8 mouse cellular contexts compared by ENCODE assay signal in genomic region chr5:143908926-143909325, GRCm38 (mm10). TPM values are rescaled to one million over a fixed set of nuclear protein-coding genes. Genes with fewer than 3 reads are reported as not detected.
DNase-seq lines count a peak whose midpoint lies in the region; ATAC-seq and TF ChIP-seq lines count a peak whose summit lies in the region.

No protein-coding gene starts in this region.

- no peaks in the 10 kb centered on the region; the same call in none of the 2 replicates for H3K4me1 ChIP-seq in spleen, adult 2 months (ENCODE audit: control insufficient read depth, insufficient read depth, insufficient read length)
- peaks cover 6% of the 10 kb centered on the region; the same call in 1 of the 2 replicates for H3K4me1 ChIP-seq in embryonic fibroblast, embryonic 13.5 days (ENCODE audit: control insufficient read depth, insufficient read depth, low read length)
- H3K4me1 ChIP-seq in limb, embryonic 15.5 days: peaks cover 25% of the 10 kb centered on the region
- H3K4me1 ChIP-seq in stomach, embryonic 16.5 days (ENCODE audit: control insufficient read depth, insufficient read depth, low read length): peaks cover 19% of the 10 kb centered on the region

- peaks cover 5% of the 10 kb centered on the region for H3K36me3 ChIP-seq in spleen, adult 2 months (ENCODE audit: control insufficient read depth, insufficient read depth, low read length)
- peaks cover 26% of the 10 kb centered on the region for H3K36me3 ChIP-seq in limb, embryonic 15.5 days
- peaks cover 13% of the 10 kb centered on the region for H3K36me3 ChIP-seq in stomach, embryonic 16.5 days (ENCODE audit: control insufficient read depth, insufficient read depth, low read length)

- TF ChIP-seq POLR2A in spleen, adult 2 months (IDR thresholded peaks at IDR 0.05; ENCODE audit: low read depth, low read length): no peak
- TF ChIP-seq POLR2A in embryonic fibroblast, embryonic 13.5 days (IDR thresholded peaks at IDR 0.05; ENCODE audit: low read depth, low read length): no peak

- peak overlapping the region; percentile 59 for H3K4me2 ChIP-seq in limb, embryonic 15.5 days
- H3K4me2 ChIP-seq in stomach, embryonic 16.5 days (ENCODE audit: low read depth, low read length): peak overlapping the region; percentile 71

- H3K9ac ChIP-seq in limb, embryonic 15.5 days: peak overlapping the region; percentile 48
- H3K9ac ChIP-seq in stomach, embryonic 16.5 days (ENCODE audit: low read length): peak overlapping the region; percentile 82

- DNase-seq in spleen, adult 2 months (ENCODE audit: low read depth in 1 of 2, low spot score in 2 of 2): no peak
- no peak for DNase-seq in spleen, postnatal 10 days (ENCODE audit: low spot score in 2 of 2)
- no peak for DNase-seq in gastrocnemius, adult 8-10 months (ENCODE audit: low spot score in 2 of 2)
- DNase-seq in kidney, adult 8-10 months: no peak
- DNase-seq in right cerebral cortex, postnatal 10 days (ENCODE audit: low spot score in 2 of 2): no peak

- H3K27me3 ChIP-seq in spleen, adult 2 months (ENCODE audit: control insufficient read depth, insufficient read depth, low read length): no peaks in the 10 kb centered on the region
- no peaks in the 10 kb centered on the region for H3K27me3 ChIP-seq in limb, embryonic 15.5 days
- H3K27me3 ChIP-seq in stomach, embryonic 16.5 days (ENCODE audit: control insufficient read depth, insufficient read depth, low read length): no peaks in the 10 kb centered on the region

- WGBS in spleen, adult 2 months: 2% methylated on average over 9 of the region's 9 CpGs
- WGBS in limb, embryonic 15.5 days: 1% methylated on average over 9 of the region's 9 CpGs
- WGBS in stomach, embryonic 16.5 days: under 1% methylated on average over 9 of the region's 9 CpGs

- peak overlapping the region; percentile 80 for H3K4me3 ChIP-seq in spleen, adult 2 months (ENCODE audit: extremely low read depth, insufficient read depth, insufficient read length)
- H3K4me3 ChIP-seq in embryonic fibroblast, embryonic 13.5 days (ENCODE audit: insufficient read depth, low read length): peak overlapping the region; percentile 82
- H3K4me3 ChIP-seq in limb, embryonic 15.5 days: peak overlapping the region; percentile 69
- H3K4me3 ChIP-seq in stomach, embryonic 16.5 days (replicated peaks; ENCODE audit: low read length): peak overlapping the region; percentile 83

- H3K27ac ChIP-seq in spleen, adult 2 months (ENCODE audit: insufficient read depth, low read length): peak overlapping the region; percentile 77
- peak overlapping the region; percentile 38 for H3K27ac ChIP-seq in embryonic fibroblast, embryonic 13.5 days (ENCODE audit: insufficient read depth, low read length)
- H3K27ac ChIP-seq in limb, embryonic 15.5 days: peak overlapping the region; percentile 92
- peak overlapping the region; percentile 85 for H3K27ac ChIP-seq in stomach, embryonic 16.5 days (ENCODE audit: low read length)

- no peak for TF ChIP-seq CTCF in spleen, adult 2 months (IDR thresholded peaks at IDR 0.05; ENCODE audit: extremely low read depth, insufficient read depth, insufficient read length, insufficient replicate concordance)
- TF ChIP-seq CTCF in embryonic fibroblast, embryonic 13.5 days (IDR thresholded peaks at IDR 0.05; ENCODE audit: borderline replicate concordance, insufficient read depth, low read length): no peak

- no peaks in the 10 kb centered on the region for H3K9me3 ChIP-seq in limb, embryonic 15.5 days
- H3K9me3 ChIP-seq in stomach, embryonic 16.5 days (replicated peaks; ENCODE audit: control insufficient read depth, low read length): no peaks in the 10 kb centered on the region

- no peak for ATAC-seq in limb, embryonic 15.5 days (ENCODE audit: insufficient number of reproducible peaks, low FRiP score, low TSS enrichment, low read depth)
- no peak for ATAC-seq in stomach, embryonic 16.5 days (ENCODE audit: insufficient read depth, low FRiP score)

RNA-seq across cellular contexts. Expression of gene Aimp2, which starts 0.7 kb away (rescaled TPM):
- polyA plus RNA-seq in spleen, adult 2 months (2012; rRNA removed): 24.2 and 25.2 TPM in 2 replicates
- 94.0 and 102 TPM in 2 replicates for polyA plus RNA-seq in embryonic fibroblast, embryonic 13.5 days (2011; ENCODE audit: insufficient read length, low read depth, missing spikeins)
- 99.5 and 111 TPM in 2 replicates for polyA plus RNA-seq in limb, embryonic 15.5 days (2015; fragmentation: Nextera tagmentation; extraction: Ambion mirVana)
- 92.1 and 95.8 TPM in 2 replicates for polyA plus RNA-seq in stomach, embryonic 16.5 days (2015; fragmentation: Nextera tagmentation; extraction: Ambion mirVana)
- total RNA-seq in gastrocnemius, adult 8-10 months (2022): 100 to 1,000 TPM in 2 of 4 experiments, 10 to 100 TPM in 2; 84.3 to 140 (median 99.9) TPM

RNA-seq across cellular contexts. Expression of gene Pms2, which starts 0.8 kb away (rescaled TPM):
- 3.6 and 3.9 TPM in 2 replicates for polyA plus RNA-seq in spleen, adult 2 months (2012; rRNA removed)
- polyA plus RNA-seq in embryonic fibroblast, embryonic 13.5 days (2011; ENCODE audit: insufficient read length, low read depth, missing spikeins): 13.1 and 19.5 TPM in 2 replicates
- polyA plus RNA-seq in limb, embryonic 15.5 days (2015; fragmentation: Nextera tagmentation; extraction: Ambion mirVana): 23.6 and 26.5 TPM in 2 replicates
- polyA plus RNA-seq in stomach, embryonic 16.5 days (2015; fragmentation: Nextera tagmentation; extraction: Ambion mirVana): 21.4 and 21.5 TPM in 2 replicates
- 1 to 10 TPM; 3.8 to 6.3 (median 4.8) TPM for total RNA-seq in gastrocnemius, adult 8-10 months (2022)

RNA-seq across cellular contexts. Expression of gene Ankrd61, which starts 11.4 kb away (rescaled TPM):
- 0.08 and 0.09 TPM in 2 replicates for polyA plus RNA-seq in spleen, adult 2 months (2012; rRNA removed)
- not detected in 2 replicates for polyA plus RNA-seq in embryonic fibroblast, embryonic 13.5 days (2011; ENCODE audit: insufficient read length, low read depth, missing spikeins)
- polyA plus RNA-seq in limb, embryonic 15.5 days (2015; fragmentation: Nextera tagmentation; extraction: Ambion mirVana): 0.30 and 0.51 TPM in 2 replicates
- 0.29 and 0.31 TPM in 2 replicates for polyA plus RNA-seq in stomach, embryonic 16.5 days (2015; fragmentation: Nextera tagmentation; extraction: Ambion mirVana)
- under 1 TPM in 1 of 4 experiments, not detected in 3; 0.18 TPM for total RNA-seq in gastrocnemius, adult 8-10 months (2022)

RNA-seq across cellular contexts. Expression of gene Gm42421, which starts 19.0 kb away (rescaled TPM):
- polyA plus RNA-seq in spleen, adult 2 months (2012; rRNA removed): not detected in 2 replicates
- polyA plus RNA-seq in embryonic fibroblast, embryonic 13.5 days (2011; ENCODE audit: insufficient read length, low read depth, missing spikeins): 1.2 TPM in 1 of 2 replicates, not detected in the other
- 0.70 and 0.72 TPM in 2 replicates for polyA plus RNA-seq in limb, embryonic 15.5 days (2015; fragmentation: Nextera tagmentation; extraction: Ambion mirVana)
- 0.90 TPM in 1 of 2 replicates, not detected in the other for polyA plus RNA-seq in stomach, embryonic 16.5 days (2015; fragmentation: Nextera tagmentation; extraction: Ambion mirVana)
- total RNA-seq in gastrocnemius, adult 8-10 months (2022): not detected

RNA-seq across cellular contexts. Expression of gene Rsph10b, which starts 23.9 kb away (rescaled TPM):
- polyA plus RNA-seq in spleen, adult 2 months (2012; rRNA removed): 0.28 and 0.49 TPM in 2 replicates
- 0.77 TPM in 1 of 2 replicates, not detected in the other for polyA plus RNA-seq in embryonic fibroblast, embryonic 13.5 days (2011; ENCODE audit: insufficient read length, low read depth, missing spikeins)
- 1.4 and 3.4 TPM in 2 replicates for polyA plus RNA-seq in limb, embryonic 15.5 days (2015; fragmentation: Nextera tagmentation; extraction: Ambion mirVana)
- 0.45 and 0.94 TPM in 2 replicates for polyA plus RNA-seq in stomach, embryonic 16.5 days (2015; fragmentation: Nextera tagmentation; extraction: Ambion mirVana)
- 1 to 10 TPM in 2 of 4 experiments, under 1 TPM in 2; 0.43 to 1.0 (median 0.92) TPM for total RNA-seq in gastrocnemius, adult 8-10 months (2022)

Comparison
In these comparisons a context has a peak if more than half of its experiments do, and no peak if none do; other contexts are left out.
1. H3K27ac ChIP-seq: peak in every context shown above with its lines; median percentile 92 in limb, embryonic 15.5 days; 85 in stomach, embryonic 16.5 days; 77 in spleen, adult 2 months; 38 in embryonic fibroblast, embryonic 13.5 days.